Mouse (Mus musculus) C2C12 (cell line): ENCODE data around the gene Trim28.

Experiments
- CTCF ChIP-seq: IDR thresholded peaks from one replicate; pipeline ENCODE4 v1.5.1; 2011; ENCODE audit not compliant: control insufficient read depth, insufficient read depth, insufficient read length
- MYOG ChIP-seq: IDR thresholded peaks from one replicate; pipeline ENCODE4 v1.6.1; 2011; ENCODE audit not compliant: control insufficient read depth, insufficient read length; ENCODE audit errors: extremely low read depth

DNA sequence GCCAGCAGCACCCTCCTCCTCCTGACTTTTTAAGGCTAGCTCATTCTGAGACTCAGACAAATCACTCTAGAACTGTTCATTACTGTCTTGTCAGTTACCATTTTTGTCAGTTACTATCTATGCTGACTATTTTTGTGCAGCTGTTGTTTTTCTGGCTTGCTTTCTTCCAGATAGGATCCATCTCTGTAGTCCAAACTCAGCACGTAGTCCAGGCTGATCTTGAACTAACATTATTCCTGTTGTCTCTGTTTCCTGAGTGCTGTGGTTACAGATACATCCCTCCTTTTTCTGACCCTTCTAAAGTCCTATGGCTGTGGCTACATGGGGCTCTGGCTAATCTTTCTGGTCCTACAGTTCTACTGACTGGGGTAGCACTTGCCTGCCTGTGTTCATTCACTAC is 40.3 kb downstream of the Trim28 start:
- no peak for TF ChIP-seq CTCF
- TF ChIP-seq MYOG: no peak
